Mouse (Mus musculus) heart, postnatal 0 days (tissue): ENCODE data around the gene Fuk.

ENCODE experiments used
- CTCF ChIP-seq: IDR thresholded peaks from 2 replicates; pipeline ENCODE4 v1.5.1; 2016; ENCODE audit warnings: antibody characterized with exemption, control low read depth, low read depth
- EP300 ChIP-seq: IDR thresholded peaks from 2 replicates; pipeline ENCODE4 v1.6.1; 2016; ENCODE audit warnings: antibody characterized with exemption, low read depth

GRCm38 (mm10) chr8:110888441-110888840, 13.8 kb downstream of the Fuk start:
- no peak for TF ChIP-seq EP300
- no peak for TF ChIP-seq CTCF
